Mouse (Mus musculus) CH12.LX (cell line): ENCODE data around the gene Mfsd14b.

Source experiments
- CHD2 ChIP-seq: IDR thresholded peaks from 2 replicates; pipeline ENCODE4 v1.6.1; 2011; ENCODE audit warnings: low read length, improper control_type of control experiment
- CTCF ChIP-seq, 2 experiments: IDR thresholded peaks in 1 of 2; conservative IDR thresholded peaks in 1 of 2; 2 replicates each; pipeline ENCODE4 v1.5.1; 2011 to 2012; ENCODE audit warnings: low read depth in 2 of 2, low read length in 2 of 2, improper control_type of control experiment in 1 of 2, inconsistent platforms in 1 of 2, mild to moderate bottlenecking in 1 of 2, moderate library complexity in 1 of 2
- EP300 ChIP-seq: IDR thresholded peaks from 2 replicates; pipeline ENCODE4 v1.6.1; 2011; ENCODE audit warnings: low read length, improper control_type of control experiment
- JUN ChIP-seq: IDR thresholded peaks from 2 replicates; pipeline ENCODE4 v1.6.1; 2011; ENCODE audit warnings: low read depth, mild to moderate bottlenecking, low read length, improper control_type of control experiment, moderate library complexity; ENCODE audit not compliant: insufficient read depth
- JUND ChIP-seq: conservative IDR thresholded peaks from 2 replicates; pipeline ENCODE4 v1.6.1; 2011; ENCODE audit warnings: low read depth, low read length, improper control_type of control experiment
- KAT2A ChIP-seq: IDR thresholded peaks from 2 replicates; pipeline ENCODE4 v1.6.1; 2012; ENCODE audit warnings: low read length, improper control_type of control experiment, inconsistent platforms; ENCODE audit not compliant: insufficient replicate concordance
- MAX ChIP-seq: IDR thresholded peaks from 2 replicates; pipeline ENCODE4 v1.6.1; 2011; ENCODE audit warnings: low read length, improper control_type of control experiment
- NRF1 ChIP-seq: IDR thresholded peaks from 2 replicates; pipeline ENCODE4 v1.6.1; 2014; ENCODE audit warnings: low read depth, mild to moderate bottlenecking, inconsistent platforms, low read length, improper control_type of control experiment, moderate library complexity
- POLR2AphosphoS2 ChIP-seq: IDR thresholded peaks from 2 replicates; pipeline ENCODE4 v1.6.1; 2011; ENCODE audit warnings: low read depth, low read length, improper control_type of control experiment
- ZMIZ1 ChIP-seq: IDR thresholded peaks from 2 replicates; pipeline ENCODE4 v1.6.1; 2012; ENCODE audit warnings: low read depth, mild to moderate bottlenecking, inconsistent platforms, low read length, improper control_type of control experiment

DNA sequence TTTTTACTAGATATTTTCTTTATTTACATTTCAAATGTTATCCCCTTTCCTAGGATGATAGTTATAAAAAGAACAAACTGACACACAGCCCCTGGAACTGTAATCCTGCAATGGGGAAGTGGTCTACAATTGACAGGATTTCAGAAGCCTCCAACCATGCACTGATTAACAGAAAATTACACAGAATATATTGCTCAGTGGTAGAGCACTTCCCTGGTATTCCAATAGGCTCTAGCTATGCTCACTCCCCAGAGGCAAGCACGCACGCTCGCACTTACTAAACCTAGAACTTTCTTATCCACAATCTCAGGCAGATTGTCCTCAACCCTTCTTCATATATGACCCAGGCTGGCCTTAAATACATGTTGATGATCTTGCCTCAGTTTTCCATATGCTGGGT lies 464 bp upstream of the Mfsd14b start:
- TF ChIP-seq JUND (no peak), EP300 (no peak), CHD2 (no peak), POLR2AphosphoS2 (no peak), NRF1 (no peak), KAT2A (no peak), MAX (no peak), CTCF (conservative IDR thresholded peaks at IDR 0.05 in 1 of 2, IDR thresholded peaks at IDR 0.05 in 1 of 2; ENCODE audit: low read depth in 2 of 2, low read length in 2 of 2) (no peak), ZMIZ1 (no peak), JUN (no peak)
